Mouse (Mus musculus): ENCODE data around the gene Pdia5.

DNA sequence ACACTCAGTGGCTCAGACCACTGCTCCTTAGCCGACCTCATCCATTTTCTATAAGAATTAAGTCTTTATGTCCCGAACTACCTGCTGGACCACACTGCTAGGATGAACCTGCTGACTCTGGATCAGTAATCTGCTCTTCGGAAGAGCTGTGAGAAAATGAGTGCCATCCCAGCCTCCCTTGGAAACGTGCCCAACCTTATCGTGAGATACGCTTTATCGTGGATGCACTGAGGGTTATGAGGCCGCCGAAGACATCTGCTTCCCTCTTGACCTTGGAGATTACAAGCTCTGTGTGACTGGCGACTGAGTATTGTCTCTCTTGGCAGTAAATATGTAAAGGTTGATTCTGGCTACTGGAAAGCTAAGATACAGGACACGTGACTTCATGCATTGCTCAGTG lies 11.8 kb upstream of the Pdia5 start:
- no peak for TF ChIP-seq CTCF (conservative IDR thresholded peaks at IDR 0.05; ENCODE audit: low read length)
- no peak for TF ChIP-seq NANOG (IDR thresholded peaks at IDR 0.05; ENCODE audit: borderline replicate concordance, low read length)

All from E14TG2a.4 (cell line).